Mouse (Mus musculus) CH12F3 (cell line): ENCODE measurements at regions not wholly inside any gene's neighbourhood (a gene's known extent, or its start where the extent isn't known, plus 50 kb on each side); places are given as distances from the start of the nearest gene placed in this dataset.

Experiments
- in situ Hi-C: fragments of 300-500 bp; cut with MboI; formaldehyde crosslinking; loops from 2 replicates; pipeline ENCODE4 v1.14.3; 2020; ENCODE audit warnings: low sequenced_read_pairs

- in situ Hi-C loops: no loop called here
Measured at GRCm38 (mm10) chr11:19554947-19555770, 369.0 kb upstream of the Spred2 start.

- in situ Hi-C loops: no loop called here
Measured at GRCm38 (mm10) chr11:19560452-19560851, 363.7 kb upstream of the Spred2 start.

- in situ Hi-C loops: no loop called here
Measured at GRCm38 (mm10) chr11:19562668-19563067, 361.5 kb upstream of the Spred2 start.

- in situ Hi-C loops: no loop called here
Measured at GRCm38 (mm10) chr11:19585228-19585627, 338.9 kb upstream of the Spred2 start.

- in situ Hi-C loops: no loop called here
Measured at GRCm38 (mm10) chr11:19592506-19593355, 331.4 kb upstream of the Spred2 start.

- in situ Hi-C loops: no loop called here
Measured at GRCm38 (mm10) chr11:19595107-19595506, 329.1 kb upstream of the Spred2 start.

- in situ Hi-C loops: no loop called here
Measured at GRCm38 (mm10) chr11:19596336-19596735, 327.8 kb upstream of the Spred2 start.

GRCm38 (mm10) chr11:19599433-19599832, 324.7 kb upstream of the Spred2 start:
- in situ Hi-C loops: no loop called here

- in situ Hi-C loops: no loop called here
Measured at GRCm38 (mm10) chr11:19601216-19601938, 322.8 kb upstream of the Spred2 start.

- in situ Hi-C loops: no loop called here
Measured at GRCm38 (mm10) chr11:19602496-19602895, 321.7 kb upstream of the Spred2 start.

- in situ Hi-C loops: no loop called here
Measured at GRCm38 (mm10) chr11:19605602-19606001, 318.6 kb upstream of the Spred2 start.

GRCm38 (mm10) chr11:19606943-19607342, 317.2 kb upstream of the Spred2 start:
- in situ Hi-C loops: no loop called here

- in situ Hi-C loops: no loop called here
Measured at GRCm38 (mm10) chr11:19607941-19608340, 316.2 kb upstream of the Spred2 start.

- in situ Hi-C loops: no loop called here
Measured at GRCm38 (mm10) chr11:19608523-19608922, 315.7 kb upstream of the Spred2 start.

GRCm38 (mm10) chr11:19610559-19610958, 313.6 kb upstream of the Spred2 start:
- in situ Hi-C loops: no loop called here

- in situ Hi-C loops: no loop called here
Measured at GRCm38 (mm10) chr11:19611217-19611616, 313.0 kb upstream of the Spred2 start.

GRCm38 (mm10) chr11:19616520-19616919, 307.7 kb upstream of the Spred2 start:
- in situ Hi-C loops: no loop called here

- in situ Hi-C loops: no loop called here
Measured at GRCm38 (mm10) chr11:19619494-19619893, 304.7 kb upstream of the Spred2 start.

- in situ Hi-C loops: no loop called here
Measured at GRCm38 (mm10) chr11:19631055-19631695, 293.0 kb upstream of the Spred2 start.

- in situ Hi-C loops: no loop called here
Measured at GRCm38 (mm10) chr11:19632477-19632876, 291.7 kb upstream of the Spred2 start.

- in situ Hi-C loops: no loop called here
Measured at GRCm38 (mm10) chr11:19633621-19634020, 290.6 kb upstream of the Spred2 start.
